Mouse (Mus musculus) cerebellum, adult 2 months (tissue): ENCODE data around the gene Syt3.

Experiments used
- CTCF ChIP-seq: fragments of 200-500 bp; IDR thresholded peaks from 2 replicates; pipeline ENCODE4 v1.5.1; 2011; ENCODE audit warnings: low read depth, mild to moderate bottlenecking, control low read depth, low read length, moderate library complexity, borderline replicate concordance; ENCODE audit not compliant: insufficient read depth
- POLR2A ChIP-seq: fragments of 200-500 bp; IDR thresholded peaks from 2 replicates; pipeline ENCODE4 v1.6.1; 2011; ENCODE audit warnings: low read length, control low read depth, borderline replicate concordance; ENCODE audit not compliant: insufficient read depth

GRCm38 (mm10) chr7:44405346-44406014, 21.6 kb downstream of the Syt3 start:
- peak; percentile 56; the same call in 1 of the 2 replicates for TF ChIP-seq POLR2A
- no peak for TF ChIP-seq CTCF
